Mouse (Mus musculus): ENCODE results near the gene Ak1.

Ak1 gene

DNA sequence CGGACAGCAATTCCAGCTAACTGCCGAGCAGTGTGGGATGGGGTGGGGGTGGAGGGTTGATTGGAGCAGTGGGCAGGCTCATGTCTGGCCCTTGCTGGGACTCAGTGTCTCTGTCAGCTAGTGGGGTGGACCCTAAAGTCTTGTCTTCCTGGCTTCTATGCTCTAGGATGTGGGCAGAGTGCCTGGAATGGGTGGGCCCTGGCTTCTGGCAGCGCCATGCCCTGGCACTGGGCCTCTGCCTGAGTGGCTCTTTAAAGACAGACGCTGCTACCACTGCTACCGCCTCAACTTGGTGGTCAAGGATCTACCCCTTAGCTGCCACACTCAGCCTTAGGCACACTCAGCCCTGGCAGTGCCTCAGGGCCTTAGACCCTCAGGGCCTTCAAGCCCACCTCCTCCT lies 7.2 kb downstream of the Ak1 start:
- DNase-seq: no peak

DNA sequence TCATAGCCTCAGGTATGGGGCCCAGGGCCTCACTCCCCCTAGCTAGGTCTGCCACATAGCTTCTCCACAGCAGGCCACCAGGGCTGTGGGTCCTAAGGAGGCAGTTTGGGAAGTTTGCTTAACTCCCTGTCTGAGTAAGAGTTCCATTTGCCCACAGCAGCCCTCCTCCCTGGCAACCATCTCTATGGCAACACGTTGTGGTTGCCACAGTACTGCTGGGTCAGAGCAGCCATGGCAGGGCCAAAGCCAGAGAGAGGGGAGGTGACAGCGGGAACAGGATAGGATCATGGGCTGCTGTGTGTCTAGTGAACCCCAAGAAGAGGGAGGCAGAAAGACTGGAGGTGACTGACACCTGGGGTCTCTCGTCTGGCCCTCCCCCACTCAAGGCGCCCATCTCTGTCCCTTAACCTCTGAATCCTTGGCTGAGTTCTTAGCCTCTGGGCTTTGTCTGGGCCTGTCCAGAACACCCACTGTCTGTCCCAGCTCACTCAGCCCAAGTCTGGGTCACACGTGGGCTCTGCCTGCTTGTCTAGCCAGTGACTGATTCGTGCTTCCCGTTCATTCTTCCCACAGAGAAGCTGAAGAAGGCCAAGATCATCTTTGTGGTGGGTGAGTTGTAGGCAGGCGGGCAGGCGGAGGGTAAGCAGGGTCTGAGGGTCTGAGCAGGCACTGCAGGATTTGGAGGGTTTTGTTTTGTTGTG lies 7.9 kb downstream of the Ak1 start:
- DNase-seq: no peak

DNA sequence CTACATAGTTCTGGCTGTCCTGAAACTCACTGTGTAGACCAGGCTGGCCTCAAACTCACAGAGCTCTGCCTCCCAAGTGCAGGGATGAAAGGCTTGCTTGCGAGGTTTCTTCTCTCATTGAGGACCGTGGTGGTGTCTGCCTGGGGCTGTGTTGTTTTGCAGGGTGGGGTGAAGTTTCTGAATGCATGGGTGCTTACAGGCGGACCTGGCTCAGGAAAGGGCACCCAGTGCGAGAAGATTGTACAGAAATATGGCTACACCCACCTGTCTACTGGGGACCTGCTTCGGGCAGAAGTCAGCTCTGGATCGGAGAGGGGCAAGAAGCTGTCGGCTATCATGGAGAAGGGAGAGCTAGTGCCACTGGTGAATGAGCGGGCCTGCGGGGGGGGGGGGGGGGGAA lies 8.5 kb downstream of the Ak1 start:
- no peak for DNase-seq

DNA sequence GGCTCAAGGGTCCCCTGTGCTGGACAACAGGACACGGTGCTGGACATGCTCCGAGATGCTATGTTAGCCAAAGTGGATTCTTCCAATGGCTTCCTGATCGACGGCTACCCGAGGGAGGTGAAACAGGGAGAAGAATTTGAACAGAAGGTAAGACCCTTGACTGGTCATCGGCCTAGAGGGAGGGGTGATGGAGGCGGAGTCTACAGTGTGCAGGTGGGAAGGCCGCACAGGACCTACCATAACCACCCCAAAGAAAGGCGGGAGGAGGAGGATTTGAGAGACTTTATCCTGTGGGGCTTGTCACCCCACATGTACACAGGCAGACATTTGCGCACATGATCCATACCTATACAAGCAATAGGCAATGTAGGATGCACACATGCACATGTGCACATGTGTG lies 9.5 kb downstream of the Ak1 start:
- DNase-seq: no peak

DNA sequence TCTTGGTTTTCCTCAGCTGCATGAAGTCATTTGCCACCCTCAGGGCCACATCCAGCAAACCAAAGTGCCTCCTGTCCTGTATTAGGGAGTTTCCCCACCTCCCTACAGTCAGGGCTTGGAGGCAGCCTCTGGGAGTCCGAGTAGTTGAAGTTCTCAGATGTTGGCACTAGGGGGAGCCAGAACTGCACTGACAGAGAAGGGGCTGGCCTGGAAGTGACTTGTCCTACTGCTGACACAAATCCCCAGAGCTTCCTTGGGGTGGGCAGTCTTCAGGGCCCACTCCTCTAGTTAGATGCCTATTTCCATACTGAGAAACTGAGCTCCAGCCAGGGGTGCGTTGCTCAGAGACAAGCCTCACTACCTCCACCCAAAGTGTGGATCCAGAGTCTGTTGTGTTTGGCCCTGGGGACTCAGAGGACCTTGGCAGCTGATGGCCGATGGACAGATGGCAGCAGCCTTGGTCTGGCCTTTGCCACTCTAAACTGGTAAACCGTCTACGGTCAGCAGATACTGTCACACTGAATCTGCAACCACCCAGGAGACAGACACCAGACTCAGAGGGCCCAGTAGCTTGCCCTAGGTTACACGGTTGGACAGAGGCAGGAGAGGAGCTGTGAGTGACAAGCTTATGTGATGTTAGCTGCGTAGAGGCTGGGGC lies 10.3 kb downstream of the Ak1 start:
- peak; percentile 86 to 87 for DNase-seq

DNA sequence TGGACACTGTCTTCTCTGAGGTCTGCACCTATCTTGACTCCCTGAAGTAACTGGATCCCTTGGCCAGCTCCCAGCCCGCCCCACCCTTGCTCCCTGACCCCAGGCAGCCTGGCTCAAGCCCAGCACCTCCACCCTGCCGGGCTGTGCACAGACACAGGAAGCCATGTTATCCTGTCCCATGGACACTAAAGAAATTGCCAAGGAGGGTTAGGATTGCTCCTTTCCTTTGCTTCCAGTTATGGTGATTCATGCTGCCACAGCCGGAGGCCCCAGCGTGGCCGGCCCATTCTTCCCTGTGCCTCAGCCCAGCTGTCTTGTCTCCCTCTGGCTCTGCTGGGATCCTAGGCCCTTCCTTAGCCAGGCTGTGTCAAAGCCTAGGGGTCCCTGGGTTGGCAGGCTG lies 12.1 kb downstream of the Ak1 start:
- DNase-seq: no peak

DNA sequence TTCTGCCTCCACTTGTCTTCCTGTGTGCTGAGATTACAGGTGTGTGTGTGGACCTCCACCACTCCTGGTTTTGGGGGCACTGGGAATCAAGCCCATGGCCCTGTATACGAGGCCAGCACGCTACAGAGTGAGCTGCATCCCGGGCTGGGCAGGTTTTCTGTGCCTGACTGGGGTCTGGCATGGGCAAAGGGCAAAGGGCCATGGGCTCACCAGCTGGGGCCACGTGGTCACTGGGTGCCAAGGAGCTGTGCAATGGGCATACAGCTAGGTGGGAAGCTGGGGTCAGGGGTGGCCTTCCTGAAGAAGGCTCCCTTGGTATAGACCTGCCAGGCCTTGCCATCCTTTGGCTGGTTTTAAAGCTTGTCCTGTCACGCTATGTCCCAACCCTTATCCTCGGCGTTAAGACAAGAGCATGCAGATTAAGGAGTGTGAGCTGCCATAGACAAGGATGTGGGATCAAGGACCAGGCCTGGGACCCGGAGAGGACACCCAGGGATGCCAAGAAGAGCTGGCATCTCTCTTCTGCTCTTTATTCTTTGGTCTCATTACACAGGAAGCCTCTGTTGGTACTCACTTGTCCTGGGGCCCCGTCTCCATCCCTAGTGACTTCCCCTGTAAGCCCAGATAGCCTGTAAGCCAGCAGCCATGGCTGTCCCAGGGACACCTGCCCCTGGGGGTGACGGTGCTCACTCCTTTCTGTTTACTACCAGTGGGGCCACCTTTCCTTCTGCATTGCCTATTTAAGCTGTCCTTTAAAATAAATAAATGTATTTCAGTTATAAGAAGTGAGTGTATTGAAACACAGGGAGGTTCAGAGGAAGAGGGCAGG lies 12.9 kb downstream of the Ak1 start:
- no peak for DNase-seq

DNA sequence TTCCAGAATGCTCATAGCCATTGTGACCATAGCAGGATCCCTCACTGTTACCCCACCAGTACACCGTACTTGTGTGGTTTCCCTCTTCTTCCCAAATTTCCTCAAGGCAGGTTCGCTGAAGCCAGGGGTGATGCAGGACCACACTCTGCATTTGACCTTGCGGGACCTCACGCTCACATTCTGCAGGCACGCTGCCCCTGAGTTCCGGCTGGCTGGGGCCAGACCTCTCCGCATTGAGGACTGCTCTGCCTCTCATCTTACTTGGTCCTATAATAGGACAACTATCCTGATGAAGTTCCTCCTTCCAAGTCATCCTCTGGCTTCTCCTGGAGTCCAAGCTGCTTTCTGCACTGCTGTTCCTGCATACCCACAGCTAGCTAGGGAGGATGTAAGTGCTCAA lies 15.1 kb downstream of the Ak1 start:
- DNase-seq: no peak

DNA sequence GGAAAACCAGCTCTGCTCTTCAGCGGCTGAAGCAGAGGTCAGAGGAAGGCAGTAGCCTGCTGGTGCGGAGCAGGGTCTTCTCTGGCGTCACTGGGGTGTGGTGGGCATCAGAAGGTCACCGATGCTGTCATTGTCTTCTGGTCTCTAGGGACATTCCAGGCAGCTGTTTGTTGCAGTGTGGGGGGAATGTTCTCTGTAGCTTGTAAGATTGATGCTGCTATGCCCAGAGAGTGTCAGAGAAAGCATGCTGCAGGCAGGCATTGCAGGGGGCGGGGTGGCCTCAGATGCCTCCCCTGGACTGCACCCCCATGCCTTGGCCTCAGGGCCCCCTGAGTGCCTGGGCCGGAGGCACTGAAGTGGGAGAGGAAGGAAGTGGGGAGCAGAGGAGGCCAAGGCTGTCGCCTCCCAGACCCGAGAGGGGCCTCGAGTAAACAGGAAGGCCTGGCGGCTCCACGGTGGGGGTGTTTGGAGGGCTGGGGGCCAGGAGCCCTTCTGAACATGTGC lies 16.3 kb downstream of the Ak1 start:
- DNase-seq: peak; percentile 73

DNA sequence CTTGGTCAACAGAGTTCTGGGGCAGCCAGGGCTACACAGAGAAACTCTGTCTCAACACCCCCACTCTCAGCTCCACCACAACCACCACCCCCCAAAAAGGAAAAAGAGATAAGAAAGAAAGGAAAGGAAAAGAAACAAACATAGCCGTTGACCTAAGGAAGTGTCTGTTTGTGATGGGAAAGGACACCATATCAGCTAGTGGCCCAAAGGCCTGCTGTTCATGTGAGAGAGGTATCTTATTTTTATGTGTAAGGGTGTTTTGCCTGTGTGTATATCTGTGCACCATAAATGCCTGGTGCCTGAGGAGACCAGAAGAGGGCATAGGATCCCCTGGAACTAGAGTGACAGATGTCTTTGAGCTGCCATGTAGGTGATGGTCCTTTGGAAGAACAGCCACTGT lies 18.1 kb downstream of the Ak1 start:
- no peak for DNase-seq

DNA sequence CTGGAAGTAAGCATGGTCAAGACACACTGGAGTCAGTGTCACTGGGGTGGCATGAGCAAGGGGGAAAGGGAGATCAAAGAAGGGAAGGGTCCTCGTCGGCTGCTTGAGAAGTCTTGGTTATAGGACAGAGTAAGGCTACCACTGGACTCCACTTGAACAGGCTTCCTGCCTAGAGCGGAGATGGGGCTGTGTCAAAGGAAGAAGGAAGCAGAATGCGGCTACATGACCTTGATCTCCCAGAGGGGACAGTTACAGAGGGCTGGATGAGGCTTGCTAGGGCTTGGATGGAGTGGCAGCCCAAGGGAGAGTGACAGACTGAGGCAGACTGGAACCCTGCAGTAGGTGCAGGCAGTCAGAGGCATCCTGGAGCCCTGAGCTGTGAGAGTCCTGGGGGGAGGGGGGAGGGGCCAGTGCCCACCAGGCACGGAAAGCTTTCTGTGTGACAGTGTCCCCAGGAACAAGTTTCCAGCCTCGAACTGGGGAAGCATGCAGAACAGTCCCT lies 19.0 kb downstream of the Ak1 start:
- no peak for DNase-seq

DNA sequence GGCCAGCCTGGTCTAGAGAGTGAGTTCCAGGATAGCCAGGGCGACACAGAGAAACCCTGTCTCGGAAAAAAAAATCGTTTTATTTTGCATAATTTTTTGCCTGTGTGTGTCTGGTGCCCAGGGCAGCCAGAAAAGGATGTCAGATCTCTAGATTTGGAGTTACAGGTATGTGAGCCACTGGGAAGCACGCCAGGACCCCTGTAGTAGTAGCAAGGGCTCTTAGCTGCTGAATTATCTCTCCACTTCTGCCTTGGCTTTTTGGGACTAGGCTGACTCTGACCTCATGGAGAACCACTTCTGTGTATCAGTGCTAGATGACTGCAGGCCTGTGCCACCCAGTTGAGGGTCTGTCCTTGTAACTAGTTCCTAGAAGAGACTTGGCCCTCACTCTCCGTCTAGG lies 20.3 kb downstream of the Ak1 start:
- DNase-seq: no peak

DNA sequence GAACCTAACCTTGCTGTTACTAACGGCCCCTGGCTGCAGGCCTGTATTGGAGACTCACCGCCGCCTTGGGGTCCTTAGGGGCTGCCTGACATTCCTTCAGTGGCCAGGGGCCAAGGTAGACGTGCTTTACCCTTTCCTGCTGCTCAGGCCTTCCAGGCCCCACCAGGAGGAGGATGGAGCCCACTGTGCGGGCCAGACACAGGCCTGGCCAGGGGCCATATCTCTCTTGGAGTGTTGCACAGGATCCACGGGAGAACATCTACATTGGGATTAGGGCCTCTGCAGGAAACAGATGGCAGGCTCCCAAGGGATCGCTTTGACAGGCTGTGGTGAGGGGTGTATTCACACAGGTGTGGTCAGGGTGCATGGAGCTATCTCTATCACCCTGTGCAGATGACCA lies 21.3 kb downstream of the Ak1 start:
- DNase-seq: no peak

DNA sequence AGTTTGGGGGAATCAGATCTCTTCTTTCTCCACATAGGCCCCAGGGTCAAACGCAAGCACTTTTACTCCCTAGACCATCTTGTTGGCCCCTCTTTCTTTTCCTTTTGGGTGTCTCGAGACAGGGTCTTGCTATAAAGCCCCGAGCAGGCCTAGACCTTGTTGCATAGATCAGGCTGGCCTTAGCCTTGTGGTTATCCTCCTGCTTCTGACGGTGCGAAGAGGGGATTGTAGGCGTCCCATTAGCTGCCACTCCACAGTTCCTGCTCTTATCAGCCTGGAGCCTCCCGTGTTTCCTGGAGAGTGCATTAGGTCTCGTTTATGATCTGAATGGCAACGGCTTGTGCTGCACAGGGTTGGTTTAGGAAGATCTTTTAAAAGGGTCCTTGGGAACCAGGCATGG lies 22.5 kb downstream of the Ak1 start:
- no peak for DNase-seq

DNA sequence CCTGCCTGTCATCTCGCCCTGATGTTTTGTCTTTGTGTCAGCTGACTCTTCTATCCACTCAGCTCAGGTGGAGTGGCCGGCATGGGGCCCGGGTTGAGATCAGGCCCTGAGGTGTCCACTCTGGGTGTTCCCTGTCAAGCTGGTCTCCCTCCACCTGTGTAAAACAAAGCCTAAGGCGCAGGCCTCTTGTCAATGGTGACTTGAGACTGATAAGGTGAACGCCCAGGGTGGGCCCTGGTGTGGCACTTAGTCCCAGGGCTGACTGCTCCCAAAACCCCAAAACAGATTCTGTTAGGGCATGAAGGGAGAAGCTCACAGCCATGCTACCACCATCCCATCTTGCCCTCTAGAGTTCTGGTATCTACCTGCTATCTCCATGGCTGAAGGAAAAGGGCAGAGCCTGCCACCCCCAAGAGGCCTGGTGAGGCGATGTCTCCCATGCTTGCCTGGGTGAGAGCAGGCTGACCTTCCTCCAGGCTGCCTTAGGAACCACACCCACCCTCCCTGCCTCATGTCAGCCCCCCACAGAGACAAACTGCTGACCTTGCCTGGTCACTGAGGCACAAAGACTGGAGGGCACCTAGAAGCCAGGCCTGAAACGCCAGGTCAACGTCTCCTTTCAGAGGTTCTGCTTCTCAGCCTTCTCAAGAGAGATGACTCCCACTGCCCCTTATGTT lies 23.4 kb downstream of the Ak1 start:
- no peak for DNase-seq

DNA sequence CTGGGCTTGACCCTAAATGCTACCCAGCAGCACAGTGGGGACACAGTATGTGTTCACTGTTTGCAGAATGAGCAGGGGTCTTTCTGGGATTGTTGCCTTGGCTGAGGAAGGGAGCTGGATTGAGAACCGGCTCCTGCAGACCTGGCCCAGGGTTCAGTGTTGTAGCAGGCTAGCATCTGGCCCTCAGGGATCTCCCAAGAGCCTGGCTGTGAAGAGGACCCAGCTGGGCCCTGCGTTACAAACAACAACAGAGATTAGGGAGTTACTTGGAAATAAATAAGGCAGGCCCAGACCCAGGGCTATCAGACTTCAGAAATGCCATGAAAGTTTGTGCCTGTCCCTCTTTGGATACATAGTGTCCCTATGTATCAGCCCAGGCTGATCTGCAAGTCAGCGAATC lies 24.1 kb downstream of the Ak1 start:
- DNase-seq: no peak

DNA sequence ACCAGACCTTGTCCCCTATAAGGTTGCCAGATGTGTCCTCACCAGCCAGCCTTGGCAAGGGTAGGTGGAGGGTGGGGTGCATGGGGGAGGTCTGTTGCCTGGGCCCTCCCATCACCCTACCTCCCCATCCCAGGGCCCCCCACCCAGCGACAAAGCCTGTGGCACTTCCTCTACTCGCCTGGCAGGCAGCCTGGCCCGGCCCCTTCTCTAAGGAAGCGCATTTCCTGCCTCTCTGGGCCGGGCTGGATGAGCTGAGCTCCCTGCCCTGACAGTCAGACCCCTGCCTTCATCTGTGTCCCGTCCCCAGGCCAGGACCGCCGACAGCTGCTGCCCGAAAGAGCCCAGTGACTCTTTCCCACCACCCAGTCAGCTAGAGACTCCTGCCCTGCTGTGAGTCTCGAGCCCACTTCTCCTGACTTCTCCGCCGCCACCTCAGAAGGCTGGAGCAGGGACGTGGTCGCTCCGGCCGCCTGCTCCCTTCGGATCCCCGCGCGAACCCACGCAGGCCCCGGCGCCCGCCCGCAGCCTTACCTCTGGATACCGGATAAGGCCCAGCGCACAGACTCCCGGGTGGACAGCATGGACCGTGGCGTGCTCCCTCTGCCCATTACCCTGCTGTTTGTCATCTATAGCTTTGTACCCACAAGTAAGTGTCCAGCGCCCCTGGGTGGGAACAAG lies 25.0 kb downstream of the Ak1 start, which contains the start of gene Eng:
TSS of gene Eng (plus strand) at position 217 of the 678 bp plus-strand sequence.
- no peak for DNase-seq

DNA sequence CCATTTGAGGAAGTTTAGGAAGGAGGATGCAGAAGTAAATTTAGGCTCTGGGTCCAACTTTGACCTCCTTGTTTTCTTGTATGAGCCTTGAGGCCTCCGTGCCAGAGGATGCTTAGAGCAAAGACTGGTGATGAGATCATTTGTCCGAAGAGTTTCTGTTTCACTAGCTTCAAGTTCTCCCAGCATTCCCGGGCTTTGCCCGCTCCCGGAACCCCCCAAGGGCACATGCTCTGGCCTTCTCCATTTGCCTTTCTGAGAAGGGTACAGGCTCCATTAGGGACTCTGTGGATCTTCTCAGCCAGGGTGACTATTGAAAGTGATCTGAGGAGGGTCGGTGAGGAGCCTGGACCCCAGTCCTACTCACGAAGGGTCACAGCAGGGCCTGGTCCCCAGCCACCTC lies 25.8 kb downstream of the Ak1 start:
- DNase-seq: no peak

DNA sequence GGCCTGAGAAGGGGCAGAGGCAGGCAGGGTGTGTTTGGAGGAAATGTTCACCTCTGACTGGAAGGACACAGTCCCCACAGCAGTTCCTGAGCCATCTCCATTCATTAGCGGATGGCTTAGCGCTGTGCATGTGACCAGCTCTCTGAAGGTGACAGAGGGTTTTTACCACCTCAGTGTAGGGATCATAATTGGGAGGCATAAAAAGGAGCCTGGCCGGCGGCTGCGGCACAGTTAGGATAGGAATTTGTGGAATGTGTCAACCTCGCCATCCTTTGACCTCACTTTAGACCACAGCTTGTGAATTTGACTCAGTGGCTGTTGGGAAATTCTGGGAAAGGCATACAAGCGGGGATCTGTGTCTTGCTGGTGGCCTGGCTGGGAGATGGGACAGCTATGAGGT lies 32.2 kb downstream of the Ak1 start:
- DNase-seq: no peak

DNA sequence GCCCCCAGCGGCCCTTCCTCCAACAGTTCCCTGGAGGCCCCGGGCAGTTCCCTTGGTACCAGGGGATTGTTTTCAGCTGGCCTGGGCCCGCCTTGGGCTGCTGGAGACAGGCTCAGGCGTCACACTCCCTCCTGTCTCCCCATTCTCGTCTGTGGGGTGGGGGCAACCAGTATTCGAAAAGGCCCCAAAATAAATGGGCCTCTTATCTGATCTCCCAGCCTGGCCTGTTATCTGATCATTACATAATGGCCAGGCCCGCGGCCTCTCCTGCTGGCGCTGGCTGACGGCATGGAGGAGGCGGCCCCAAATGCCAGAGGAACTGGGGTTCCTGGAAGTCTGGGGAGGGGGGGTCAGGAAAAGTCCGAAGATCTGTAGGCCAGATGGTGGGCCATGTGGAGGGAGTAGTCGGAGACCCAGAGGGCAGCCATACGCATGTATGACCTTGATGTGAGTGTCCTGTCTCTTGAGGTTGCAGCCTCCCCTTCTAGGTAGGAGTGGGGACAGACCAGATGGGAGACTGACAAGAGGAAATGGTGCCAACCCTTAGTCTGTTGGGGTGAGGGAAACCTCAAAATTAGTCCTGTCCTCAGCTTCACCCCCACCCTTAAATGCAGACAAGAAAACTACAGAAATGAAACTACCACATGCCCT lies 33.3 kb downstream of the Ak1 start:
- DNase-seq: no peak

DNA sequence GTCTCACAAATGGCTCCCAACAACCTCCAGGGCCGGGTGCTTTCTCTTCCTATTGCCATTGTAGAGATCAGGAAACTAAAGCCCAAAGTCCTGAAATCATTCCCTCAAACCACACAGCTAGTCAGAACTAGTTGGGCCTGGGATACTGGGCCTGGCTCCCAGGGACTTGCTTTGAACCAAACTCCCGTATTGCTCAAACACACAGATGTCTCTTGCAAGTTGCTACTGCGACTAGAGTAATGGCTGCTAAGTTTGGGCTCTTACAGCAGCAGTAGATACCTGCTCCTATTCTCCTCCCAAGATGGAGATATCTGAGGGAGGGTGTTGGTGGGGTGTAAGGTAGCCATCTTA lies 33.8 kb downstream of the Ak1 start:
- peak in 1 of 2 experiments; percentile 18 for DNase-seq

DNA sequence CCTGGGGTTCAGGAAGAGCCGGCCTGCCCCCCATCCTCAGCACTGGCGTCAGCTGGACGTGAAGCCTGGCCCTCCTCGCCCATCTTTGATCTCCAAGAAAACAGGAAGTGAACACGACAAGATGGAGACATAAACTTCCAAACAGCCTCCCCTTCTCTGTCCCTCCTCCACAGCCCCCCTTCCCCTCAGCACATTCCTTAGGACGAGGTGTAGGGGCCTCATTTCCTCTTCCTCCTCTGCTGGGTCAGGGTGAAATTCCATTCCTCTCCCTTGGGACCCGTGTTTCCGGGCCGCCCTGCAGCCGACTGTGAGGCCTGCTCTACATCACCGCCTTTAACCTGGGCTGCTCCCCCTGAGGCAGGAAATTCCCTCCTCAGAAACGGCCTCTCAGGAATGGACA lies 34.3 kb downstream of the Ak1 start:
- DNase-seq: peak; percentile 39 to 45
